Mouse (Mus musculus) cerebellum, postnatal 25 days (tissue): ENCODE data around the gene Rcvrn.

Experiments used
- DNase-seq, 2 experiments: peaks; one replicate each; pipeline ENCODE4 v3.0.0; 2021; ENCODE audit warnings: mixed read lengths in 2 of 2

Rcvrn gene

DNA sequence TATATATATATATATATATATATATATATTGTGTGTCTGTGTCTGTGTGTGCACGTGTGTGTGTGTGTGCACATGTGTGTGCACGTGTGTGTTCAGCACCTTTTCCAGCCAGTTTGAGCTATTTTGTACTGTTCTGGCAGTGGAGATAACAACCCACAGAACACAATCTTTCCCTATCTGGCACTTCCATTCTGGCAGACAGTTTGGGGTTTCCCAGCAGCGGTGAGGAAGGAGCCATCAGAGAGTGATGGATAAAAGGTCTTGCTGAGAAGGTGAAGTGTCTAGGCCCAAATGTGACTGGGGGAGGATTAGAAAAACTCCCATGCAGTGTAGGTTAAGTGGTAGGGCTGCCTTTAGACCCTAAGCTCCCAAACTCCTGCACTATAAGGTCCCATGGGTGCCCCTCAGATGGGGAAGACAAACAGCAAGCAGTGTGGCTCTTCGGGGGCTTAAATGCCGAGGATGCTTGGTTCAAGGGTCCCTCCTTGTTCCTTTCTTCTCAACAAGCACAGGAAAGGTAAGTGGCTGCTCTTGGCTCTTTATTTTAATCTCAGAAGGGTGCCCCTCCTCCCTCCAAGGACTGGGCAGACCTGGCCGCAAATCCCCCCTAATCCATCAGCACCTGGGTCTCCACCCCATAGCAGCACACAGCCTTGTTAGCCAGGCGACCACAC is at the start of gene Rcvrn:
Gene Rcvrn, plus strand, starts transcription at position 624 of the 674 bp plus-strand sequence.
- no peak for DNase-seq

DNA sequence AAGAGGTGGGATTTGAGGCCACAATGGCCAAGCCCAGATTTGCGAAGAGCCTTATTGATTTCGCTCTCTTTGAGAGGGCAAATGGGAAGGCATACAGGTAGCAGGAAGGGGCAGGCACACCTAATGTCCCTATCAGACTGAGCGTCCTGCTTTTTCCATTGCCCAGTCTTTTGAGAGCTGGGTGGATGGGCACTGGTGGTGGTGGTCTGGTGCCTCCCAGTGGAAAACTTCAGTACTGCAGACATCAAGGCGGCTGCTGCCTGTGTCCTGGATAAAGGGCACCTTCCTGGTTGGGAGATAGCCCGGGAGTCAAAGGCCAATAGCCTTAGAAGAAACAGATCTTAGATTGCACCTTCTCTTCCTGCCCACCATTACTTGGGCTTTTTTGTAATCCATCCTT is 47.4 kb upstream of the Rcvrn start:
- peak; percentile 94 to 95 for DNase-seq

DNA sequence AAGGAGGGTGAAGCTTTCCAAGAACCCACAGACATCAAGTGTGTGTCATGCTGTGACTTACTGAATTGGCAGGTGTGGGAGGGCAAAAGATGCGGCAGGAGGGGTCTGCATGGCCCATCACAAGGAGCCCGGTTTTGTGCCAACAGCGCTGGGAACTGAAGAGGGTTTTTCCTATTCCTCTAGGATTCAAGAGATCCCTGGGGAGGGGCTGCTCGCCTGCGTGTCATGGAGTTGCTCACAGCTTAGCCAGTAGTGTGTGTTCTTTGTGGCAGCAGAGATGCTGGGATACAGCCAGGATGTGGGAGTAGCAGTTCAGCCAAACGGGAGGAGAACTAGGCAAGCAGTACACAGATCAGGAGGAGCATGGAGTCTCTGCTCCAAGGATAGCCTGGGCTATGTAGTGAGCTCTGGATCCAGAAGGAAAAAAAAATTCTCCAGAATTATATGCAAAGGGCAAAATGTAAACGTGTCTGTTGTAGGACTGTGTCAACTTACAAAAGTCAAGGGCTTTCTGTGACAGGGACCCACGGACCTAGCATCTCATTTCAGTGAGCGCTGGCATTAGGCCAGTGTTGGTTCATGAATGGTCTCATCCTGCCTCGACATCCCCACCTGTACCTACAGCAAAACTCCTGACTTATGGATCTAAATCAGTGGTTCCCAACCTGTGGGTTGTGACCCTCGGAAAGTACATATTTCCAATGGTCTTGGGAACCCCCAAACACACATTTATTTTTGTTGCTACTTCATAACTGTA is 46.3 kb upstream of the Rcvrn start:
- DNase-seq, result peak; percentile 66 to 73

GRCm38 (mm10) chr11:67649971-67650707 is 45.0 kb upstream of the Rcvrn start:
- no peak for DNase-seq

DNA sequence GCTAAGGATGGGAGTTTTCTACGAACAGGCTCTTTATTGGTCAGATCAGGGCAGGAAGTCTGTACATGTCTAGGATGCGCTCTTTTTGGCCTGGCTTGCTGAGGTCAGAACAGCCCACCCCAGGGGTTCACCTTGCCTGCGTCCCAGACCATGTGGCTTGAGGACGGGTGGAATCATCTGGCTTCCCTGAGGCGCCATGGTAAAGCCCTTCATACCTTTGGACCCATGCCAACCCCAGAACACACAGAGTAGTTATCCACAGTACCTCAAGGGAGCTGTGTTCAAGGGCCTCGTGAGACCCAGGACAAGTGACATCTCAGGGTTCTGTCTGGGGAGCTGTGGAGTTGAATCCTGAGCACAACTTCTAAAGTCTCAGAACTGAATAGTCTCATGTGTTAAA is 43.4 kb upstream of the Rcvrn start:
- DNase-seq, result no peak

DNA sequence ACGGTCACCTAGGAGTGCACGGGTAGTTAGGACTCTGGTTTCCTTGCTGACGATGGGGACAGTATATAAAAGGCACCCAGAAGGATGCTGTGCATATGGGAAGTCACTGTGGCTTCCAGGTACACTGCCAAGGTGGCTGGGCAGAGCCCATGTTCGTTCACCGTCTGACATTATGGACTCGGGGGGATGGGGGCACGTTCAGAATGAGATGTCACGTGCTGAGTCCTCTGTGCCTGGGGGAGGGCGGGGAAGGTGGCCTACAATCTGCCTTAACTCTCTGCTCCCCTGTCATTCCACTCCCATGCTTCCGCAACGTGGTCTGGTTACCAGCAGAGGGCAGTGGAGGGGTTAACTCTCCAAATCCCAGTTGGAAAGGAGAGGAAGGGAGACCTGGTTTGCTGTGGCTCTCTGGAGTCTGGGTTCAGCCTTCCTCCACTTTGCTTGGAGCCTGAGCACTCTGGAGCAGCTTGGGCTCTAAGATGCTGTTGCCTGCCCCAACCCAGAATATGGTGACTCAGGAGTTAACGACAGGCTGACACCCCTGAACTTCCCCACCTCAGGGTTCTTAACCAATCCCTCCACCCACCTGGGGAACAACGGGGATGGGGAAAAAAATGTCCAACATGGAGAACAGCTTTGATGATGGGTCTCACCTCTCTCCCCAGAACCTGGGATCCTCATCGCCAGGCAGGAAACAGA is 42.8 kb upstream of the Rcvrn start:
- peak; percentile 89 to 92 for DNase-seq

DNA sequence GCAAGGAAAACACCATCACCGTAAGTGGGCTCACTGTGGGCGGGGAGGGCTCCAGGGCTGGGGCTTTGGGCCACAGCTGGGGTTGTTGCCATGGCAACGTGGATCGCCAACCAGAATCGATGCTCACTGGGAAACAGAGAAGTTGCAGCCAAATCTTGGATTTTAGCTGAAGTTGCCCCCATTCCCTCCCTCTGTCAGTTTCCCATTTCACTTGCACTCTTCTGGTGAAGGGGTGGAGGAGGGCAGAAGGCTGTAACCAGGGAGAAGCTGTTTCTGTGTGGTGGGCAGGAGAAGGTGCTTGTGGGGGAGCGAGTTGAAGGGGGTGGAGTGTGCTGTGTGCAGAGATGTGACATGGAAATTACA is 42.3 kb upstream of the Rcvrn start:
- peak; percentile 79 to 80 for DNase-seq

DNA sequence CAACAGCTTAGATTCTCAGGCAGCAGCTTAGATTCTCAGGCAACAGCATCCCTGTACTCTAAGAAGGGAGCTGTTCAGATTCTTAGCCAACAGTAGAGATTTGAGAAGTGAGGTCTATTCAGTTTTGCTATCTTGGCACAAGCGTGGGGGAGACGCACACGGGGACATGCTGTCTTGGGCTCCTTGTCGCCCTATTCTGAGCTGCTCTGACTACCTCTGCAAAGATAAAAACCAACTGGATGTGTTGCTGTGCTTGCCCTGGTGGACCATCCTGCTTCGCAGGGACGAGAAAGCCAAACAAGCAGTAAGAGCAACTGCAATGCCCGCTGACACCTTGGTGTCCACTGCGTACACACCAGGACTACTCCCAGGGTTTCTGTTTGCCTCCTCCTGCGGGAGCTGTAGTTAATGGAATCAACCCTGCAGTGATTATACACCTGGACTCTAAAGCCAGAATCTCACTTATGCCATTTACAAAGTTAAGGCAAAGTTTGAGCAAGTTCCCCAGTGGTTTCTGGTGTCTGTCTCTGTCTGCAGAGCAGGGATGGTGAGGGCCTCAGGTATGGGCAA is 41.5 kb upstream of the Rcvrn start:
- DNase-seq, result peak in 1 of 2 experiments; percentile 59

DNA sequence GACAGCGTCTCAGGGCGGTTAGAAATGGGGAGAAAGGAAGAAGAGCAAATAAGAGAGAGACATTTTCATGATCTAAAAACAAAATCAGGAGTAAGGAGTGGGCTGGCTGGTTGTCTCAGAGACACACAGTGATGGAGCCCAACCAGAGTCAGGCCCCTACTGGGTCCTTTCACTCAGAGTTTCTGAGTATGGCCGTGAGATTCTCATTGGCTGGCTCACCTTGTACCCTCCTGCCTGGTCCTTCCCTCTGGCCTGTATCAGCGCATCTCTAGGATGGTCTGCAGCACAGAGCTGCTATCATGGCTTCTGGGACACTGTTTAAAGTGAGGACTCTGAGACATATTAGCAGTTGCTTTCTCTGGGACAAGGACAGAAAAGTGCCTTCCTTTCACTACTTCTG is 40.6 kb upstream of the Rcvrn start:
- DNase-seq, result peak; percentile 66 to 67

- DNase-seq, result peak; percentile 88 to 92
Measured at GRCm38 (mm10) chr11:67655236-67655959, 39.7 kb upstream of the Rcvrn start.

DNA sequence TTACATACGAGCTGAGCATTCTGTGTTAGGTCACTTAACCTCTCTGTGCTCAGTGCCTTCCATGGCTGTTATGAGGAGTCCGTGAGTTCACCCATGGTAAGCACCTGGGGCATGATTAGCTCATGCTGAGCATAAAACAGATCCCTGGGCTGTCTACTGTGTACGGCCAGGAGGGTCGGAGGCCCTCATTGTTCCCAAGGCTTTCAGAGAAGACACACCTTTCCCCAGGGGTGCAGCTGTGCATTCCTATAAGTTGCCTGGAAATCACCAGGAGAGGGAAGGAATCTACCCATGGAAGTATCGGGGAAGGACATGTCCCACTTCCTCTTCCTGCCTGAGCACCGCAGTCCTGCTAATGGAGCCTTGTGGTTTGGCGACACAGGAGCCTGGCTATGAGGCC is 38.8 kb upstream of the Rcvrn start:
- DNase-seq, result peak in 1 of 2 experiments; percentile 35

DNA sequence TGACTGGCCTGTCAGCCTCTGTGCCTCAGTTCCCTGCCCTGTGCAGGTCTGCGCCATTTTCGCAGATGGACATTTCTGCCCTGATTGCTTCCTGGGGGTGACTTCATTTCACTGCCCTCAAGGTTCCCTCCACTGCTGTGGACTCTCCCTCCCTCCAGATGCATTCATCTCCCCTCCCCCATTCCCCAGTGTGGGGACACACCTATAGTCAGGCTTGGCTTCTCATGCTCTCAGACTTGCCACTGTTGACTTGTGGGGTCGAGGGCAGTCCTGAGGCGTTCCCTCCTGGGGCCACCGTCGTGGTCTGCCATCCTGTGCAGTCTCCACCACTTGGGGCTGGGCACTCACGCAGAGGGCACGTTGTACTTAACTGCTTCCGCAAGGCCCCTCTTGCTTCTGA is 38.3 kb upstream of the Rcvrn start:
- DNase-seq, result peak in 1 of 2 experiments; percentile 25

DNA sequence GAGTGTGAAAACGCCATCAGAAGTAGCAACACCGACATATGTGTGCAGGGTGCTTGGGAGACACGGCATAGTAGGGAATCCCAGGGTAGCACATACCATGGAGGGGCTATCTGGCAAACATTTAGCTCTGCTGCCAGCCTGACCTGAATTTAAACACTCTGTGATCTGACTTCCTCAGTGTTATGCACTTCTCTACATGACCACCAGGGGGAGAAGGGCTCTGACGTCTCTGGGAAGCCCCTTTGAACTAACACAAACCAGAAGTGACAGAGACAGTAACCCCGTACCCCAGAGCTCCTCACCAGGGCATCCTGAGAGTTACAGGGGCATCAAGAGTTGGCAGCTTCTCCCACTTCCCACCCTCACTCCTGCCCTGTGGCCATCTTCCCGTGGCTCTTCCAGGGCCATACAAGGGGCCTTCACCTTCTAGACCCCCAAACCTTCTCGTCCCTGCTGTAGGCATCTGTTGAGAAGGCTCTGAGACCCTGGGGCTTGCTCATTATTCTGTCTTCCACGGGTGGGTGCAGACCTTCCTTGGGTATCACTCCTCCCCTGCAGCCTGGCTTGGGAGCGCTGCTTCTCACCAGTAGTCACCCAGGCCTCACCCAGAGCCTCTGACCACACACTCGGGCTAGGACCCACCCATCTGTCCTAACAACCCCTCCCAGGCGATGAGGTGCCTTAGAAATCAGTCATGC is 37.3 kb upstream of the Rcvrn start:
- peak; percentile 75 to 77 for DNase-seq

- DNase-seq, result no peak
Measured at GRCm38 (mm10) chr11:67661465-67661864, 33.7 kb upstream of the Rcvrn start.

DNA sequence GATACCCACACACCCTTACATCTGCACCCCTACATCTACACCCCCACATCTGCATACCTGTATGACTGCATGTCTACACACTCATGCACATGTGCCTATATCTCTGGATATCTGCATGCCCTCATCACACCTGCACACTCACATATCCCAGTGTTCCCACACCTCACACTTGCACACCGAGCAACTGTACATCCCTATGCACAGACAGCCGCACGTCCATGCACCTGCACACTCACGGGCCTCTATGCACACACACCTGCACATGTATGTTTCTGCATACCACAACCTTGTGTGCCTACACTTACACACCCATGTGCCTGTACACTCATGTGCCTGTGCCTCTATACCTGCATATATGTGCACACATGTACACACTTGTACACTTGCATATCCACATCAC is 31.7 kb upstream of the Rcvrn start:
- no peak for DNase-seq

- DNase-seq, result peak; percentile 87 to 89
Measured at GRCm38 (mm10) chr11:67664261-67664660, 30.9 kb upstream of the Rcvrn start.

DNA sequence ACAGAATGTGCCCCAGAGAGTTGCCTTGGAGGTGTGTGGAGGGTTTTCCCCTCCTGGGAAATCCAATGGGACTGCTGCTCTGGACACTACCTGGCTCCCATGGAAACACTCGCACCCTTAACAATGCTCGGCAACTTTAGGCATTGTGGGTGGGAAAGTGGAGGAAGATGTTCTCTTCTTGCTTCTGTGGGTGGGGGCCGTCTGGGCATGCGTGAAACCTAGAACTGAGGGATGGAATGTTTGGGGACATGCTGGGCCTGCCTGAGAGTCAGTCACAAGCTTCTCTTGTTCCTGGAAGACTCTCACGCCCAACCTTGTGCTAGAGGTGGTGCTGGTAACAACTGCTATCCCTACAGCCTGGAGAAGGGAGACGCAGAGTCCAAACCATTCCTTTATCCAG is 30.2 kb upstream of the Rcvrn start:
- no peak for DNase-seq

GRCm38 (mm10) chr11:67666129-67666528 is 29.0 kb upstream of the Rcvrn start:
- no peak for DNase-seq

- peak; percentile 97 to 100 for DNase-seq
Measured at GRCm38 (mm10) chr11:67667531-67668332, 27.4 kb upstream of the Rcvrn start.

DNA sequence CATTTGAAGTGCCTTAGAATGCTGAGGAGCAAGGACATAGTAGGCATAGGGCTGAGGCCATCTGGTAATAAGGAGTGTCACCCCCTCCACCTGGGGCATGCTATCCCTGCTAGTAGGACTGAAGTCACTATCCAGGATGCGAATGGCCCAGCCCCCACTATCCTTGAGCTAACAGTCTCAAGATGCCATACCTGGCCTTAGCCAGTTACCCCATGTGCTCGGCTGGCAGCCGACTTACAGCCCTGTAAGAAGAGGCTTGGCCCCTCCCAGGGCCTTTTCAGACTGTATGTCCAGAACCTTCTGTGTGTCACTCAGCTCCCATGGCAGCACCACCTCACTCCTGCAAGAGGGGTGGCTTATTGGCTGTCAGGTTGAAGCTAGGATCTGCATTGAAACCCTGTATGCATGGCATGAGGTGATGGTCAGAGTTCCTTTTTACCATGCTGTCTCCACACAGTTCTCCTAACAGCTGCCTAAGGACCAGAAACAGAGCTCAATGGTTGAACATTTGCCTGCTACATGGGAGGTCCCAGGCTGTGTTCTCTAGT is 26.6 kb upstream of the Rcvrn start:
- peak; percentile 68 to 69 for DNase-seq
